Mouse (Mus musculus) hindbrain, embryonic 14.5 days (tissue): Measurements from ENCODE around the gene Arsg. TPM values are rescaled to one million over a fixed set of nuclear protein-coding genes. Genes with fewer than 3 reads are reported as not detected.

Source experiments
- ATAC-seq: fragments of 200-750 bp; cut with Nextera tagmentation; 2 replicates; pipeline ENCODE4 v1.8.0; 2017; ENCODE audit warnings: moderate number of reproducible peaks, mild to moderate bottlenecking, moderate TSS enrichment, moderate library complexity; ENCODE audit not compliant: low FRiP score
- DNase-seq: peaks from one replicate; pipeline ENCODE4 v3.0.0-alpha.2; 2015; ENCODE audit warnings: low spot score
- H3K27ac ChIP-seq: fragments of 300-500 bp; sonication (generic); 2 replicates; pipeline ENCODE4 v1.5.1; 2014; ENCODE audit warnings: mild to moderate bottlenecking, moderate library complexity
- H3K27me3 ChIP-seq: fragments of 300-500 bp; sonication (generic); 2 replicates; pipeline ENCODE4 v1.6.1; 2014; ENCODE audit warnings: mild to moderate bottlenecking, low read length, mixed read lengths; ENCODE audit not compliant: control insufficient read depth, insufficient read depth
- H3K36me3 ChIP-seq: fragments of 300-500 bp; sonication (generic); replicated peaks from 2 replicates; pipeline ENCODE4 v1.6.1; 2014; ENCODE audit not compliant: control insufficient read depth, insufficient read depth
- H3K4me1 ChIP-seq: fragments of 300-500 bp; sonication (generic); replicated peaks from 2 replicates; pipeline ENCODE4 v1.6.1; 2014; ENCODE audit warnings: antibody characterized with exemption, low read length, mixed read lengths; ENCODE audit not compliant: control insufficient read depth, insufficient read depth
- H3K4me2 ChIP-seq: fragments of 300-500 bp; sonication (generic); replicated peaks from 2 replicates; pipeline ENCODE4 v1.6.1; 2014; ENCODE audit warnings: mild to moderate bottlenecking, moderate library complexity
- H3K4me3 ChIP-seq: fragments of 300-500 bp; sonication (generic); replicated peaks from 2 replicates; pipeline ENCODE4 v1.5.1; 2014; ENCODE audit warnings: mild to moderate bottlenecking, low read length
- H3K9ac ChIP-seq: fragments of 300-500 bp; sonication (generic); 2 replicates; pipeline ENCODE4 v1.6.1; 2014
- H3K9me3 ChIP-seq: fragments of 300-500 bp; sonication (generic); 2 replicates; pipeline ENCODE4 v1.6.1; 2016; ENCODE audit warnings: low read length; ENCODE audit not compliant: control insufficient read depth
- WGBS: fragments of 180-500 bp; shearing (Covaris S2); extraction: QIAGEN DNeasy Blood & Tissue Kit; methylation state at CpG from one replicate; pipeline ENCODE4 v1.1.7; 2014; 5-methylcytosine and 5-hydroxymethylcytosine counted together
- polyA plus RNA-seq: library from polyadenylated mRNA; unstranded; fragments of >200 nt; fragmentation: Nextera tagmentation; extraction: Ambion mirVana; gene quantifications from 2 replicates; pipeline ENCODE4 v1.2.1, GENCODE M21; 2014

Gene Arsg
- polyA plus RNA-seq, 1 experiment from 2014 or later: 8.8 TPM

DNA sequence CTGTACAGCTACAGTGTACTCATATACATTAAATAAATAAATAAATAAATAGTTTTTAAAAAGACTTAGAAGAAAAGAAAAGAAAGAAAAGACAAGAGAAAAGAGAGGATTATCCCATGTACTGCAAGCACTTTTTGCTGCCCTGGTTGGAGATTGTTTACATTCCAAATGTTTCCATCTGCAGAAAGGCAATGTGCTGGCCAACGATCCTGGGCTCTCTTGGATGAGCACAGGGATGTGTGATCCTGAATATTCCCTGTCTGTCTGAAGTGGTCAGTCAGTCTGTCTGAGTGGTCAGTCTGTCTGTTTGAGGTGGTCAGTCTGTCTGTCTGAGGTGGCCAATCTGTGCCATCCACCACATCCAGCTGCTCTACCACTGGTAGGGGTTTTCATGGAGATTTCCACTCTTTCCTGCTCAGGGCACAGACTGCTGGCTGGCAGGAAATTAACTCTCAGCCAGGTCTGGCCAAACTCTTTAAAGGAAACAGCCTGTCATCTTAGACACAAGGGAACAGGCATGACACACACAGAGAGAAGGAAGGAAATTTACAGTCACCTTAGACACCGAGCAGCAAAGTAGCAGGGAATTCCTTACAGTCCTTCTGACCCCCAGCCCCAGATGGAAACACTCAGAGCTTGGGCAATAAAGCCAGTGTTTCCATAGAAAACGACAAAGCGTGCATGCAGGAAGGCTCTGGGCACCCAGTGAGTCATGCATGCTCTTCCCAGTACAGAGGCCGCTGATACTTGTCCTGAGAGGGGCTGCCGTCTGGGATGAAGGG lies 120.2 kb downstream of the Arsg start:
- no peak overlapping the region for H3K4me2 ChIP-seq
- no peak overlapping the region for H3K27ac ChIP-seq
- peaks cover 4% of the 10 kb centered on the region; the same call in 1 of the 2 replicates for H3K36me3 ChIP-seq
- ATAC-seq (no peak), DNase-seq (no peak)
- H3K9me3 ChIP-seq: no peaks in the 10 kb centered on the region
- no peaks in the 10 kb centered on the region for H3K27me3 ChIP-seq
- H3K4me1 ChIP-seq: no peaks in the 10 kb centered on the region
- H3K4me3 ChIP-seq: no peak overlapping the region
- WGBS: 77% methylated on average over 6 of the region's 6 CpGs
- H3K9ac ChIP-seq: no peak overlapping the region

- H3K4me1 ChIP-seq: no peaks in the 10 kb centered on the region
- no peak overlapping the region for H3K9ac ChIP-seq
- no peak overlapping the region for H3K27ac ChIP-seq
- 92% methylated on average over 8 of the region's 8 CpGs for WGBS
- H3K9me3 ChIP-seq: no peaks in the 10 kb centered on the region
- H3K4me2 ChIP-seq: no peak overlapping the region
- peaks cover 4% of the 10 kb centered on the region; the same call in 1 of the 2 replicates for H3K36me3 ChIP-seq
- DNase-seq: no peak
- H3K27me3 ChIP-seq: no peaks in the 10 kb centered on the region
- H3K4me3 ChIP-seq: no peak overlapping the region
- ATAC-seq: no peak
Observed at GRCm38 (mm10) chr11:109594761-109595160, 121.6 kb downstream of the Arsg start.

GRCm38 (mm10) chr11:109598778-109599570 lies 125.8 kb downstream of the Arsg start:
- H3K27me3 ChIP-seq: no peaks in the 10 kb centered on the region
- no peak overlapping the region for H3K9ac ChIP-seq
- DNase-seq: no peak
- no peaks in the 10 kb centered on the region for H3K9me3 ChIP-seq
- H3K4me3 ChIP-seq: no peak overlapping the region
- no peak overlapping the region for H3K4me2 ChIP-seq
- peaks cover 4% of the 10 kb centered on the region; the same call in 1 of the 2 replicates for H3K36me3 ChIP-seq
- no peaks in the 10 kb centered on the region for H3K4me1 ChIP-seq
- ATAC-seq: no peak
- H3K27ac ChIP-seq: no peak overlapping the region
- WGBS: 88% methylated on average over 12 of the region's 12 CpGs

- WGBS: 82% methylated on average over 6 of the region's 6 CpGs
- no peak overlapping the region for H3K4me3 ChIP-seq
- no peaks in the 10 kb centered on the region for H3K27me3 ChIP-seq
- DNase-seq (no peak), ATAC-seq (no peak)
- H3K27ac ChIP-seq: no peak overlapping the region
- no peaks in the 10 kb centered on the region for H3K36me3 ChIP-seq
- peaks cover 7% of the 10 kb centered on the region; the same call in 1 of the 2 replicates for H3K4me1 ChIP-seq
- H3K4me2 ChIP-seq: no peak overlapping the region
- no peaks in the 10 kb centered on the region for H3K9me3 ChIP-seq
- H3K9ac ChIP-seq: no peak overlapping the region
Observed at GRCm38 (mm10) chr11:109607600-109607999, 134.4 kb downstream of the Arsg start.

- Histone ChIP-seq H3K27me3 (no peaks in the 10 kb centered on the region), H3K27ac (no peak overlapping the region), H3K4me2 (peak overlapping the region; percentile 78; the same call in 1 of the 2 replicates), H3K36me3 (no peaks in the 10 kb centered on the region), H3K9ac (no peak overlapping the region), H3K9me3 (no peaks in the 10 kb centered on the region), H3K4me3 (no peak overlapping the region), H3K4me1 (peaks cover 7% of the 10 kb centered on the region; the same call in 1 of the 2 replicates)
- 72% methylated on average over 6 of the region's 6 CpGs for WGBS
- no peak for DNase-seq
- ATAC-seq: no peak
Observed at GRCm38 (mm10) chr11:109608976-109609625, 135.9 kb downstream of the Arsg start.

GRCm38 (mm10) chr11:109610046-109610794 lies 137.0 kb downstream of the Arsg start:
- Histone ChIP-seq H3K4me3 (peak overlapping the region; percentile 75), H3K27ac (no peak overlapping the region), H3K27me3 (no peaks in the 10 kb centered on the region), H3K36me3 (no peaks in the 10 kb centered on the region), H3K4me1 (peaks cover 7% of the 10 kb centered on the region; the same call in 1 of the 2 replicates), H3K9me3 (no peaks in the 10 kb centered on the region), H3K9ac (peak overlapping the region; percentile 65), H3K4me2 (peak overlapping the region; percentile 78)
- DNase-seq (no peak), ATAC-seq (no peak)
- WGBS: 23% methylated on average over 9 of the region's 9 CpGs

GRCm38 (mm10) chr11:109610795-109611302 lies 137.7 kb downstream of the Arsg start:
- ATAC-seq: peak; percentile 41
- WGBS: under 1% methylated on average over 26 of the region's 26 CpGs
- H3K36me3 ChIP-seq: no peaks in the 10 kb centered on the region

DNA sequence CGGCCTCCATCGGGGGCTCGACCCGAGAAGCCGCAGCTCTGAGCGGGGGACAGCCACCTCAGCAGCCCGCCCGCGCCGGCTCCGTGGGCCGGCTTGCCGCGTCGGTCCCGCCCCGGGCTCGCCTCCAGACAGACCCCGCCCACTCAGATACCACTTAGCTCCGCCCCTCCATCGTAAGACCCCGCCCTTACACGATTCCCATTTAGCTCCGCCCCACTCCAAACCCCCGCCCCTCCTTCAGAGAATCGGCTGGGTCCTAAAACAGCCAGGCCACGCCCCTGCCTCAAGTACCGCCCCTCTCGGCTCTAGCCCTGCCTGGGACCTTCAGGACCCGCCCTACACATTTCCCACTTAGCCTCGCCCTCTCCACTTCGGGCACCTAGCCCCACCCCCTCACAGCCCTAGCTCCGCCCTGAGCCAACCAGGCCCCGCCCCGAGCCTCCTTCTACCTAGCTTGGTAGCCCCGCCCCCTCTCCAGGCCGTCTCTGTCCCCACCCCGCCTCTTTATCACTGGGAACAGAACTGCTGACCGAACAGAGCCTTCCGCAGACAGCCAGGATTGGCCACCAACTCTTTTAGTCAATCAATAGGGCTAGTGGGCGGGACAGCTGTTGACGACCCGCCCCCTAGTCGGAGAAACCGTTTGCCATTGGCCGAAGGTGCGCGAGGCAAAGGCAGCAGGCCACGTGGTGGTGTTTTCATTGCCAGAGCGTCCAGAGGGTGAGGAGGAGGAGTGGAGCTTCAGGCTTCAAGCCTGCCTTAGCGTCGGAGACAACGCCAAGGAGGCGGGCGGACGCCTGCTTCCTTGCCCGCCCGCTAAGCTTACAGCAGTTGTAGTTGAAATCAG lies 138.4 kb downstream of the Arsg start, which contains the start of gene Wipi1:
Gene Wipi1, minus strand, starts transcription at position 665 of the 847 bp plus-strand sequence.
- H3K36me3 ChIP-seq: no peaks in the 10 kb centered on the region
- DNase-seq (peak; percentile 96), ATAC-seq (peak; percentile 97)
- WGBS: under 1% methylated on average over 57 of the region's 58 CpGs
- peak within 1 kb of the TSS; percentile 56 for H3K27ac ChIP-seq
- no peaks in the 10 kb centered on the region for H3K27me3 ChIP-seq
- peak within 1 kb of the TSS; percentile 65 for H3K9ac ChIP-seq
- no peaks in the 10 kb centered on the region for H3K9me3 ChIP-seq
- H3K4me2 ChIP-seq: peak within 1 kb of the TSS; percentile 78
- H3K4me3 ChIP-seq: peak within 1 kb of the TSS; percentile 75
- peaks cover 7% of the 10 kb centered on the region; the same call in 1 of the 2 replicates for H3K4me1 ChIP-seq

More at GRCm38 (mm10) chr11:109610795-109611302, 137.7 kb downstream of the Arsg start:
- peak overlapping the region; percentile 65 for H3K9ac ChIP-seq
- peak overlapping the region; percentile 56 for H3K27ac ChIP-seq
- no peaks in the 10 kb centered on the region for H3K9me3 ChIP-seq
- peak overlapping the region; percentile 75 for H3K4me3 ChIP-seq
- H3K4me1 ChIP-seq: peaks cover 7% of the 10 kb centered on the region; the same call in 1 of the 2 replicates
- no peaks in the 10 kb centered on the region for H3K27me3 ChIP-seq
- peak overlapping the region; percentile 78 for H3K4me2 ChIP-seq
- no peak for DNase-seq
